In genomic region chr15:19360650-19361049, GRCm38 (mm10) we compare ENCODE assay signal across 7 mouse cellular contexts.
A peak's percentile ranks its signal among the peaks of the same experiment; 100 is the strongest.
DNase-seq lines count a peak whose midpoint lies in the region; ATAC-seq and TF ChIP-seq lines count a peak whose summit lies in the region.

No protein-coding gene starts in this region.

- no peak overlapping the region for H3K4me3 ChIP-seq in lung, postnatal 0 days (ENCODE audit: low read depth, low read length)
- H3K4me3 ChIP-seq in embryonic facial prominence, embryonic 14.5 days (ENCODE audit: low read depth, low read length), result no peak overlapping the region

- no peak overlapping the region for H3K4me2 ChIP-seq in lung, postnatal 0 days (replicated peaks; ENCODE audit: low read depth, low read length)
- H3K4me2 ChIP-seq in embryonic facial prominence, embryonic 14.5 days (ENCODE audit: low read depth, low read length), result no peak overlapping the region

- H3K27me3 ChIP-seq in lung, postnatal 0 days (replicated peaks; ENCODE audit: insufficient read depth, low read length), result no peaks in the 10 kb centered on the region
- H3K27me3 ChIP-seq in embryonic facial prominence, embryonic 14.5 days (replicated peaks; ENCODE audit: control insufficient read depth, insufficient read depth, low read length), result no peaks in the 10 kb centered on the region

- peak; percentile 7 for DNase-seq in lung, postnatal 0 days (ENCODE audit: low spot score)
- no peak for DNase-seq in lung, postnatal 36 days
- DNase-seq in embryonic facial prominence, embryonic 14.5 days (ENCODE audit: low spot score), result peak; percentile 41
- DNase-seq in layer of hippocampus, postnatal 14 days (ENCODE audit: low spot score in 2 of 2), result peak; percentile 12 to 54
- DNase-seq in right cerebral cortex, postnatal 4 days, result peak; percentile 39
- no peak for DNase-seq in c-Kit-positive CD71-positive TER-119-positive erythroid progenitor cells, embryonic 14.5 days (ENCODE audit: low spot score)
- DNase-seq in lung, postnatal 25 days (ENCODE audit: low spot score), result no peak

- H3K36me3 ChIP-seq in lung, postnatal 0 days (ENCODE audit: insufficient read depth, low read length), result no peaks in the 10 kb centered on the region
- H3K36me3 ChIP-seq in embryonic facial prominence, embryonic 14.5 days (ENCODE audit: control insufficient read depth, insufficient read depth, low read length), result no peaks in the 10 kb centered on the region

- no peak overlapping the region for H3K9ac ChIP-seq in lung, postnatal 0 days (replicated peaks; ENCODE audit: low read depth)
- H3K9ac ChIP-seq in embryonic facial prominence, embryonic 14.5 days (ENCODE audit: low read depth, low read length), result no peak overlapping the region

- H3K4me1 ChIP-seq in lung, postnatal 0 days (ENCODE audit: insufficient read depth, low read depth, low read length), result no peaks in the 10 kb centered on the region
- no peaks in the 10 kb centered on the region for H3K4me1 ChIP-seq in embryonic facial prominence, embryonic 14.5 days (ENCODE audit: control insufficient read depth, insufficient read depth, low read length)

- ATAC-seq in lung, postnatal 0 days, result no peak
- no peak for ATAC-seq in embryonic facial prominence, embryonic 14.5 days (ENCODE audit: low read depth)

- no peak overlapping the region for H3K27ac ChIP-seq in lung, postnatal 0 days (ENCODE audit: low read length)
- H3K27ac ChIP-seq in embryonic facial prominence, embryonic 14.5 days (replicated peaks; ENCODE audit: low read depth, low read length), result no peak overlapping the region

- H3K9me3 ChIP-seq in lung, postnatal 0 days (ENCODE audit: low read length), result no peaks in the 10 kb centered on the region
- H3K9me3 ChIP-seq in embryonic facial prominence, embryonic 14.5 days (ENCODE audit: control insufficient read depth, low read length), result no peaks in the 10 kb centered on the region

- no peak for TF ChIP-seq EP300 in lung, postnatal 0 days (IDR thresholded peaks at IDR 0.05)

- TF ChIP-seq CTCF in lung, postnatal 0 days (IDR thresholded peaks at IDR 0.05), result no peak

- 28% methylated on average over 3 of the region's 3 CpGs for whole genome bisulfite sequencing in lung, postnatal 0 days
- 28% methylated on average over 3 of the region's 3 CpGs for WGBS in embryonic facial prominence, embryonic 14.5 days

Comparison
In these comparisons a context has a peak if more than half of its experiments do, and no peak if none do; other contexts are left out.
1. DNase-seq: peak in lung, postnatal 0 days (single experiment), embryonic facial prominence, embryonic 14.5 days (single experiment), layer of hippocampus, postnatal 14 days (2 of 2) and right cerebral cortex, postnatal 4 days (single experiment); none in lung, postnatal 36 days (single experiment), c-Kit-positive CD71-positive TER-119-positive erythroid progenitor cells, embryonic 14.5 days (single experiment) and lung, postnatal 25 days (single experiment).